Mouse (Mus musculus) embryonic stem cell, embryonic (primary cell): ENCODE measurements around the gene Ankrd34a.

Experiments
- CTCF ChIA-PET, 4 experiments: fragments of 300-600 bp in 2 of 4; fragments of 350-600 bp in 2 of 4; sonication (Branson Sonifier 250); formaldehyde crosslinking; loops; one replicate each; lab custom pipeline; 2022; ENCODE audit warnings: inconsistent platforms in 2 of 4; lab: Charles Lee
- POLR2A ChIA-PET, 4 experiments: fragments of 300-600 bp in 2 of 4; fragments of 350-600 bp in 2 of 4; sonication (Branson Sonifier 250); formaldehyde crosslinking; loops; one replicate each; lab custom pipeline; 2022; ENCODE audit warnings: antibody characterized with exemption in 4 of 4, inconsistent platforms in 1 of 4; lab: Charles Lee

The Ankrd34a gene

GRCm38 (mm10) chr3:96601251-96601787 is 4.9 kb downstream of the Ankrd34a start:
- CTCF ChIA-PET = interaction anchor here (0.6 to 1.7 kb wide), 19 partner anchors 9 to 173 kb away, joined by 3 to 11 read pairs (median 3); partner anchors contain the start of genes Gm16253 (in 1 of the 4), Itga10 (in 1 of the 4) and Rbm8a (in 1 of the 4)
- POLR2A ChIA-PET = interaction anchor here (0.5 to 3.0 kb wide), 43 partner anchors 9 to 338 kb away, joined by 3 to 57 read pairs (median 5); partner anchors contain the start of genes Rbm8a (in 3 of the 4), Gm16253 (in 2 of the 4), Txnip (in 2 of the 4) and Ankrd35 (in 1 of the 4)

- POLR2A ChIA-PET = interaction anchor here in 3 of 4 experiments (0.9 to 3.0 kb wide), 18 partner anchors 8 to 333 kb away, joined by 3 to 57 read pairs (median 8); partner anchors contain the start of genes Rbm8a (in 3 of the 3), Gm16253 (in 1 of the 3), Hist2h2bb (in 1 of the 3) and Txnip (in 1 of the 3)
- CTCF ChIA-PET = interaction anchor here in 3 of 4 experiments (0.6 to 1.7 kb wide), 9 partner anchors 22 to 62 kb away, joined by 3 to 11 read pairs (median 4); partner anchors contain the start of genes Gm16253 (in 1 of the 3), Itga10 (in 1 of the 3) and Rbm8a (in 1 of the 3)
These were observed 5.7 kb downstream of the Ankrd34a start for GRCm38 (mm10) chr3:96601941-96602703.

GRCm38 (mm10) chr3:96602704-96603084 is 6.3 kb downstream of the Ankrd34a start:
- POLR2A ChIA-PET = interaction anchor here in 2 of 4 experiments (1.2 to 2.0 kb wide), 5 partner anchors 9 to 45 kb away, joined by 3 to 6 read pairs (median 5); partner anchors contain the start of genes Polr3gl (in 1 of the 2) and Rbm8a (in 1 of the 2)
- CTCF ChIA-PET = interaction anchor here in 1 of 4 experiments (1.0 kb wide), 1 partner anchor 36 kb away, joined by 3 read pairs; no protein-coding TSS in a partner anchor

GRCm38 (mm10) chr3:96603311-96603710 is 6.9 kb downstream of the Ankrd34a start:
- CTCF ChIA-PET = interaction anchor here in 2 of 4 experiments (0.6 to 1.4 kb wide), 4 partner anchors 9 to 102 kb away, joined by 3 to 4 read pairs (median 3); partner anchors contain the start of gene Polr3gl (in 1 of the 2)

GRCm38 (mm10) chr3:96606007-96606406 is 9.6 kb downstream of the Ankrd34a start:
- ChIA-PET CTCF (interaction anchor here in 2 of 4 experiments (0.6 to 1.6 kb wide), 4 partner anchors 12 to 324 kb away, joined by 3 to 4 read pairs (median 3); partner anchors contain the start of gene Polr3gl (in 2 of the 2)), POLR2A (interaction anchor here in 3 of 4 experiments (0.6 to 3.2 kb wide), 8 partner anchors 9 to 58 kb away, joined by 3 to 12 read pairs (median 4); partner anchors contain the start of genes Rbm8a (in 2 of the 3) and Polr3gl (in 1 of the 3))

More at GRCm38 (mm10) chr3:96603311-96603710, 6.9 kb downstream of the Ankrd34a start:
- POLR2A ChIA-PET = interaction anchor here in 2 of 4 experiments (0.6 to 3.2 kb wide), 8 partner anchors 9 to 101 kb away, joined by 3 to 12 read pairs (median 4); partner anchors contain the start of genes Polr3gl (in 2 of the 2) and Rbm8a (in 1 of the 2)

GRCm38 (mm10) chr3:96606618-96607017 is 10.2 kb downstream of the Ankrd34a start:
- ChIA-PET POLR2A (interaction anchor here in 2 of 4 experiments (1.2 to 2.0 kb wide), 4 partner anchors 9 to 57 kb away, joined by 3 to 6 read pairs (median 4); partner anchors contain the start of gene Rbm8a (in 1 of the 2)), CTCF (interaction anchor here in 1 of 4 experiments (0.8 kb wide), 1 partner anchor 13 kb away, joined by 3 read pairs; the partner anchor contains the start of gene Polr3gl)

GRCm38 (mm10) chr3:96617941-96618340 is 21.5 kb downstream of the Ankrd34a start:
- ChIA-PET POLR2A (interaction anchor here in 3 of 4 experiments (0.9 to 5.2 kb wide), 9 partner anchors 11 to 41 kb away, joined by 3 to 35 read pairs (median 6); partner anchors contain the start of genes Rbm8a (in 3 of the 3), Gm16253 (in 1 of the 3), Gm42957 (in 1 of the 3) and Lix1l (in 1 of the 3)), CTCF (interaction anchor here in 2 of 4 experiments (0.9 to 1.6 kb wide), 2 partner anchors 21 to 27 kb away, joined by 3 to 5 read pairs; partner anchors contain the start of gene Itga10 (in 1 of the 2))

GRCm38 (mm10) chr3:96623201-96623600 is 26.8 kb downstream of the Ankrd34a start:
- CTCF ChIA-PET = interaction anchor here in 1 of 4 experiments (1.9 kb wide), 1 partner anchor 22 kb away, joined by 6 read pairs; the partner anchor contains the start of gene Itga10
- POLR2A ChIA-PET = interaction anchor here in 2 of 4 experiments (1.0 to 1.7 kb wide), 2 partner anchors 12 to 29 kb away, joined by 3 to 9 read pairs; no protein-coding TSS in a partner anchor

- ChIA-PET CTCF (interaction anchor here (0.6 to 1.9 kb wide), 19 partner anchors 9 to 574 kb away, joined by 3 to 13 read pairs (median 4); partner anchors contain the start of genes Itga10 (in 2 of the 4), Lix1l (in 1 of the 4) and Polr3gl (in 1 of the 4)), POLR2A (interaction anchor here (0.6 to 5.3 kb wide), 148 partner anchors 9 to 952 kb away, joined by 3 to 57 read pairs (median 5); partner anchors contain the start of genes Gm16253 (in 3 of the 4), Itga10 (in 3 of the 4), Lix1l (in 3 of the 4) and Pias3 (in 3 of the 4))
These were observed 33.5 kb downstream of the Ankrd34a start, which contains the start of gene Rbm8a for GRCm38 (mm10) chr3:96629729-96630600. Rbm8a (plus strand) TSS chr3:96629933.

- ChIA-PET CTCF (interaction anchor here in 1 of 4 experiments (1.4 kb wide), 1 partner anchor 14 kb away, joined by 3 read pairs; the partner anchor contains the start of gene Itga10), POLR2A (interaction anchor here in 2 of 4 experiments (1.0 to 5.3 kb wide), 6 partner anchors 13 to 55 kb away, joined by 3 to 32 read pairs (median 8); partner anchors contain the start of genes Polr3gl (in 2 of the 2), Gm16253 (in 1 of the 2), Itga10 (in 1 of the 2) and Lix1l (in 1 of the 2))
These were observed 35.6 kb downstream of the Ankrd34a start for GRCm38 (mm10) chr3:96632058-96632457.

GRCm38 (mm10) chr3:96634015-96634414 is 37.6 kb downstream of the Ankrd34a start:
- POLR2A ChIA-PET = interaction anchor here (0.6 to 5.3 kb wide), 20 partner anchors 11 to 982 kb away, joined by 3 to 32 read pairs (median 6); partner anchors contain the start of genes Itga10 (in 2 of the 4), Polr3gl (in 2 of the 4), Ankrd34a (in 1 of the 4) and Gm16253 (in 1 of the 4)
- CTCF ChIA-PET = interaction anchor here in 3 of 4 experiments (0.5 to 0.8 kb wide), 4 partner anchors 11 to 54 kb away, joined by 3 to 5 read pairs (median 3); partner anchors contain the start of gene Itga10 (in 1 of the 3)

- ChIA-PET CTCF (interaction anchor here in 2 of 4 experiments (0.6 to 1.0 kb wide), 2 partner anchors 41 to 111 kb away, joined by 3 read pairs; partner anchors contain the start of gene Polr3gl (in 1 of the 2)), POLR2A (interaction anchor here (0.5 to 3.9 kb wide), 21 partner anchors 10 to 181 kb away, joined by 3 to 16 read pairs (median 4); partner anchors contain the start of genes Gm16253 (in 3 of the 4), Ankrd34a (in 1 of the 4), Ankrd35 (in 1 of the 4) and Itga10 (in 1 of the 4))
These were observed 38.8 kb downstream of the Ankrd34a start, which contains the start of the genes Pex11b and Gm42957 for GRCm38 (mm10) chr3:96634928-96635879. Pex11b (plus strand) TSS chr3:96635376. Gm42957 (plus strand) TSS chr3:96635474.

GRCm38 (mm10) chr3:96635906-96636305 is 39.5 kb downstream of the Ankrd34a start:
- ChIA-PET POLR2A (interaction anchor here (0.5 to 3.9 kb wide), 21 partner anchors 10 to 180 kb away, joined by 3 to 16 read pairs (median 4); partner anchors contain the start of genes Gm16253 (in 3 of the 4), Ankrd34a (in 1 of the 4), Ankrd35 (in 1 of the 4) and Itga10 (in 1 of the 4)), CTCF (interaction anchor here in 2 of 4 experiments (0.6 to 1.0 kb wide), 2 partner anchors 42 to 112 kb away, joined by 3 read pairs; partner anchors contain the start of gene Polr3gl (in 1 of the 2))
